Mouse (Mus musculus) monocyte, adult 5-6 weeks (primary cell): ENCODE results near the gene Usf3. TPM values are rescaled to one million over a fixed set of nuclear protein-coding genes. Genes with fewer than 3 reads are reported as not detected.

Experiments used
- ATAC-seq: fragments of 153-309, 156-312 bp; replicated peaks from 2 replicates; pipeline ENCODE4 v1.8.0; 2017; ENCODE audit warnings: mild to moderate bottlenecking; ENCODE audit not compliant: low TSS enrichment, insufficient number of reproducible peaks, severe bottlenecking, poor library complexity, low FRiP score
- total RNA-seq: library from RNA; stranded (forward); fragments of 200-1000, 200-491, 200-594 nt; gene quantifications from 3 replicates; pipeline ENCODE4 v1.2.3, GENCODE M21; 2017

The Usf3 gene
- total RNA-seq, 1 experiment from 2014 or later: 22.3 TPM

DNA sequence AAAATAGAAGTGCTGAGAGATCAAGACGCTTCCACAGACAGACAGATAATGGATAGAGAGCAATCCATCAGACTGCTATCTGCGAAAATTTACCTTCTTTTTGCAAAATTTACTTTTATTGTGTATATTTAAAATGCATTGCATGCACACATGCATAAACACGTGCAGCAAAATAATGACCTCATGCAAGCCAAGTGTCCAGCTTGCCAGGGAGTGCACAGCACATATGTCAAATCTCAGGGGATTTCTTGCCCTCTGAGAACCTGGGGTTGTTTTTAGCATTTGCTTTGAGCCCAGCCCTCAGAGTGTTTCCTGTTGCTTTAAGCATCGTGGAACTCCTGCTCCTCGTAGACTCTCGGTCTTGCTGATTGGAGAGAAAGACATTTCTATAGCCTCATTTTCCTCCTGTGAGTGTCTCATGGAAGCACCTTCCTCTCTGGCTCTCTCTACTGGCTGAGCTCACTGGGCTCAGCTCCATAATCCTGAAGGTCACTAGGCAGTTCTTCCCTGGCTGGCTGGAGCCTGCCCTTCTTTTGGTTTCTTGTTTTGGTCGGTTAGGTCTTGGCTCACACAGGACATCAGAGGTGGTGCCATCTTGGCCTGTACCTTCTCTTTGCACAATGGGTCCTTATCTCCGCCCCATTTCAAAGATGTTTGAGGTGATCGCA lies 98.5 kb downstream of the Usf3 start:
- no peak for ATAC-seq

Other genes starting within 250 kb of the Usf3 start
- gene Qtrt2, start 246.4 kb upstream of the Usf3 start, total RNA-seq: 11.5 to 22.4 TPM (median 13.1 TPM) in 3 replicates
- 0.95 to 3.9 TPM (median 1.8 TPM) in 3 replicates for gene Zdhhc23, start 193.5 kb upstream of the Usf3 start, total RNA-seq
- 2.9 to 9.1 TPM (median 7.0 TPM) in 3 replicates for gene Gramd1c, start 109.9 kb upstream of the Usf3 start, total RNA-seq
- 61.9 to 76.9 TPM (median 64.2 TPM) in 3 replicates for gene Atp6v1a, start 33.5 kb upstream of the Usf3 start, total RNA-seq
- 53.8 to 72.0 TPM (median 71.0 TPM) in 3 replicates for gene Naa50, start 33.4 kb upstream of the Usf3 start, total RNA-seq
- gene Sidt1, start 159.9 kb downstream of the Usf3 start, total RNA-seq: 4.0 to 16.8 TPM (median 10.8 TPM) in 3 replicates
- gene Spice1, start 173.9 kb downstream of the Usf3 start, total RNA-seq: 11.7 to 50.5 TPM (median 19.1 TPM) in 3 replicates
- gene Cfap44, start 221.6 kb downstream of the Usf3 start, total RNA-seq: 0.67 TPM in 1 of 3 replicates, not detected in the others